Mouse (Mus musculus) cerebellum, adult 2 months (tissue): ENCODE measurements around the gene Traf4.

ENCODE experiments used
- CTCF ChIP-seq: fragments of 200-500 bp; IDR thresholded peaks from 2 replicates; pipeline ENCODE4 v1.5.1; 2011; ENCODE audit warnings: low read depth, mild to moderate bottlenecking, control low read depth, low read length, moderate library complexity, borderline replicate concordance; ENCODE audit not compliant: insufficient read depth
- POLR2A ChIP-seq: fragments of 200-500 bp; IDR thresholded peaks from 2 replicates; pipeline ENCODE4 v1.6.1; 2011; ENCODE audit warnings: low read length, control low read depth, borderline replicate concordance; ENCODE audit not compliant: insufficient read depth

DNA sequence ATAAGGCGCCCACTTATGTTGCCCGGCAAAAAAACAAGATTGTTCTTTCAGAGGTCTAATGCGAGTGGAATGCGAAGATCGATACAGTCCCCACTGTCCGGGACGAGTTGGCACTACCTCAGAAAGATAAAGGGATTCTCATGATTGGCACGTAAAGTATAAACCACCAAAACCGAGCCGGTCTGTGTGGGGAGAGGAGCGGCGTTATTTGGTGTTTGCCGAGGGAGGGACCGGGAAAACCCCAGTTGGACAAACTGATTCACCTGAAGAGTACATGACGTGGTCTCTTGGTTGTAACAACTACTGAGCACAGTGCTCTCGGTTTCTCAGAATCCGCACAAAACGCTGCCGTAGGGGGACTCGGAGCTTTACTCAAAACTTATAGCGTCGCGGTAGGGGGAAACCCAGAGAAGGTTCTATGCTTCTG, 11.5 kb upstream of the Traf4 start:
- TF ChIP-seq CTCF (no peak), POLR2A (no peak)
